Mouse (Mus musculus) G1E (cell line): ENCODE results near the gene Gcnt1.

ENCODE experiments used
- CTCF ChIP-seq: IDR thresholded peaks from 2 replicates; pipeline ENCODE4 v1.5.1; 2012; ENCODE audit warnings: low read depth, low read length, inconsistent platforms, mixed read lengths
- GATA1 ChIP-seq: IDR thresholded peaks from 2 replicates; pipeline ENCODE4 v1.6.1; 2012; ENCODE audit warnings: borderline replicate concordance, low read length, inconsistent platforms, mixed read lengths
- GATA2 ChIP-seq: IDR thresholded peaks from 2 replicates; pipeline ENCODE4 v1.6.1; 2012; ENCODE audit warnings: low read depth, low read length, inconsistent platforms, borderline replicate concordance
- POLR2AphosphoS5 ChIP-seq: IDR thresholded peaks from 2 replicates; pipeline ENCODE4 v1.6.1; 2012; ENCODE audit warnings: low read depth, low read length, inconsistent platforms; ENCODE audit not compliant: insufficient replicate concordance
- TAL1 ChIP-seq: conservative IDR thresholded peaks from 2 replicates; pipeline ENCODE4 v1.6.1; 2012; ENCODE audit warnings: low read depth, low read length, inconsistent platforms, mixed read lengths

DNA sequence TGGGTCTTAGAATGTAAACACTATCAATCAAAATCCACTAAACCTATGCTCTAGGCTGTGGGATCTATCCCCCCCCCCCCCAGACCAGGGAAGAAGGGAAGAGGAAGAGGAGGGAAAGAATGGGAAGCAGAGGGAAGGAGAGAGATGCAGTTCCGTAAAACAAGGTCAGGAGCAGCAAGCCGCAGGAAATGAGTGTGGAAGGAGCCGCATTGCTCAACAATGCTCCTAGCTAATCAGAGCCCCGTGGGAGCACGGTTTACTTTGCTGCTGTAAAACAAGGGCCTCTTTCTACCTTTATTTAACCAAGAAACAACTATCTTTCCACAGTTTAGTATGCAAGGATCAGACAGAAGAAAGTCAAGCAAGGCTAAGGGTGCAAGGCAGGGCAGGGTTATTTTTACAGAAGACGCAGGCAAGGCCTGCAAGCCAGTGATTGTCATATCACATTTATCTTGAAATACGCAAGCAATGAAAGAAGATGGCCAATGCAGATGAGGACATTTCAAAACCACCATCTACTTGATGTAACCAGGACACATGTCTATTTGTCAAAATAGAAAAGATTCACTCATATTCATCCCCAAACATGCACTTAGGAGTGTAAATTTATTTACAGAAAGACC is 35.5 kb downstream of the Gcnt1 start:
- TF ChIP-seq CTCF (no peak), GATA1 (no peak), TAL1 (no peak), GATA2 (no peak), POLR2AphosphoS5 (no peak)
